Comparison of ENCODE assay signal across 32 mouse cellular contexts in the genomic region with DNA sequence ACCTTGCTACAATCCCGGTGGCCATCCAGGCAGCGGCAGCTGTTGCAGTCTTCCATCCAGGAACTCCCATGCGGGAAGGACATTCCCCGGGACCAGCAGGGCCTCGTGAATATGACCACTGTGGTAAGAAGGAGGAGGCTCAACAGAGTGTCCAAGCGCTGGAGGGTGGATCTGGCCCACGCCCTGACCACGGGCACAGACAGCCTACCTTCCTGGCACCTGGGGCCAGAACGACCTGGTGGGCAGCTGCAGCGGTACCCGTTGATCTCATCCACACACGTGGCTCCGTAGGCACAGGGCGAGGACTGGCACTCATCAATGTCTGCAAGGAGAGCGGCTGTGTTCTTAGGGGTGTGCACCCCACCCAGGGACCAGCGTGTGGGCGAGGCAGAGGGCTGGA. TPM values are rescaled to one million over a fixed set of nuclear protein-coding genes. Genes with fewer than 3 reads are reported as not detected.
"Had no signal": no experiment of that assay in that cellular context is flagged by ENCODE, and none has a peak within 500 bp of the region (broad histone marks: within the 10 kb centered on the region; RNA-seq: fewer than 3 reads in every experiment).

No protein-coding gene starts in this region.

- H3K36me3 ChIP-seq: liver, embryonic 12.5 days; liver, embryonic 13.5 days; liver, embryonic 15.5 days had no signal

- H3K27ac ChIP-seq: limb, embryonic 10.5 days; limb, embryonic 12.5 days; limb, embryonic 13.5 days; limb, embryonic 15.5 days; liver, embryonic 12.5 days; liver, embryonic 13.5 days; liver, embryonic 14.5 days; liver, embryonic 15.5 days; lung, embryonic 15.5 days; macrophage; midbrain, embryonic 10.5 days; midbrain, embryonic 12.5 days; midbrain, embryonic 13.5 days; midbrain, embryonic 15.5 days; neural tube, embryonic 12.5 days had no signal

- H3K27me3 ChIP-seq: limb, embryonic 13.5 days; limb, embryonic 15.5 days; liver, embryonic 13.5 days; liver, embryonic 15.5 days; lung, embryonic 15.5 days; midbrain, embryonic 12.5 days; midbrain, embryonic 13.5 days; midbrain, embryonic 15.5 days; neural tube, embryonic 12.5 days had no signal

- H3K4me3 ChIP-seq: limb, embryonic 10.5 days; limb, embryonic 12.5 days; limb, embryonic 13.5 days; limb, embryonic 15.5 days; liver, embryonic 12.5 days; liver, embryonic 13.5 days; liver, embryonic 15.5 days; lung, embryonic 15.5 days; megakaryocyte, embryonic 14.5 days; midbrain, embryonic 10.5 days; midbrain, embryonic 12.5 days; midbrain, embryonic 13.5 days; midbrain, embryonic 15.5 days; myocyte; neural tube, embryonic 12.5 days had no signal

- DNase-seq: left cerebral cortex, postnatal 4 days; liver; liver, embryonic 13.5 days; liver, postnatal 0 days; lung, adult 18-20 months; lung, adult 2 months; lung, embryonic 14.5 days; lung, postnatal 10 days; lung, postnatal 14 days; lung, postnatal 36 days; lung, postnatal 4 days; midbrain, embryonic 14.5 days had no signal

- H3K4me1 ChIP-seq: limb, embryonic 12.5 days; limb, embryonic 15.5 days; liver, embryonic 15.5 days; lung, embryonic 15.5 days; midbrain, embryonic 10.5 days; midbrain, embryonic 15.5 days had no signal

- H3K9me3 ChIP-seq: limb, embryonic 10.5 days; limb, embryonic 12.5 days; limb, embryonic 13.5 days; limb, embryonic 15.5 days; liver, embryonic 12.5 days; liver, embryonic 13.5 days; liver, embryonic 15.5 days; lung, embryonic 15.5 days; megakaryocyte, embryonic 14.5 days; midbrain, embryonic 10.5 days; midbrain, embryonic 12.5 days; midbrain, embryonic 13.5 days; midbrain, embryonic 15.5 days; neural tube, embryonic 12.5 days had no signal

RNA-seq across cellular contexts. Expression of a gene that starts 43.7 kb away (rescaled TPM):
- polyA plus RNA-seq: limb, embryonic 10.5 days; limb, embryonic 11.5 days; limb, embryonic 12.5 days; midbrain, embryonic 10.5 days; midbrain, embryonic 11.5 days; midbrain, embryonic 12.5 days; midbrain, embryonic 13.5 days; midbrain, embryonic 16.5 days; neural tube, embryonic 11.5 days; neural tube, embryonic 12.5 days had no signal
